Mouse (Mus musculus) MEL (cell line): ENCODE data around the gene Sbk1.

Experiments
- CHD1 ChIP-seq: IDR thresholded peaks from 2 replicates; pipeline ENCODE4 v1.6.1; 2012; ENCODE audit warnings: low read depth, mild to moderate bottlenecking, inconsistent platforms, low read length, improper control_type of control experiment
- CHD2 ChIP-seq: IDR thresholded peaks from 2 replicates; pipeline ENCODE4 v1.6.1; 2011; ENCODE audit warnings: low read length, improper control_type of control experiment
- CTCF ChIP-seq, 3 experiments: IDR thresholded peaks in 2 of 3; conservative IDR thresholded peaks in 1 of 3; 2 replicates each; pipeline ENCODE4 v1.5.1; 2011 to 2012; ENCODE audit warnings: low read length in 3 of 3, low read depth in 2 of 3, mild to moderate bottlenecking in 2 of 3, improper control_type of control experiment in 1 of 3, inconsistent platforms in 1 of 3, mixed read lengths in 1 of 3, moderate library complexity in 1 of 3; ENCODE audit not compliant: control insufficient read depth in 1 of 3, insufficient read depth in 1 of 3, poor library complexity in 1 of 3, severe bottlenecking in 1 of 3
- HCFC1 ChIP-seq: IDR thresholded peaks from 2 replicates; pipeline ENCODE4 v1.6.1; 2012; ENCODE audit warnings: low read depth, mild to moderate bottlenecking, inconsistent platforms, low read length, improper control_type of control experiment, moderate library complexity
- MAX ChIP-seq: IDR thresholded peaks from 2 replicates; pipeline ENCODE4 v1.6.1; 2011; ENCODE audit warnings: low read length, improper control_type of control experiment
- POLR2A ChIP-seq, 2 experiments: IDR thresholded peaks; 2 replicates each; pipeline ENCODE4 v1.6.1; 2011 to 2012; ENCODE audit warnings: low read length in 2 of 2, mild to moderate bottlenecking in 2 of 2, control low read depth in 1 of 2, improper control_type of control experiment in 1 of 2, low read depth in 1 of 2, moderate library complexity in 1 of 2; ENCODE audit not compliant: control insufficient read depth in 1 of 2, insufficient read depth in 1 of 2, poor library complexity in 1 of 2
- SIN3A ChIP-seq: IDR thresholded peaks from 2 replicates; pipeline ENCODE4 v1.6.1; 2012; ENCODE audit warnings: low read length, improper control_type of control experiment, inconsistent platforms
- USF1 ChIP-seq: IDR thresholded peaks from 2 replicates; pipeline ENCODE4 v1.6.1; 2014; ENCODE audit warnings: low read depth, mild to moderate bottlenecking, inconsistent platforms, low read length, improper control_type of control experiment, moderate library complexity
- USF2 ChIP-seq, 2 experiments: IDR thresholded peaks; 2 replicates each; pipeline ENCODE4 v1.6.1; 2011 to 2012; ENCODE audit warnings: improper control_type of control experiment in 2 of 2, low read length in 2 of 2, borderline replicate concordance in 1 of 2, inconsistent platforms in 1 of 2, low read depth in 1 of 2, mild to moderate bottlenecking in 1 of 2; ENCODE audit not compliant: insufficient read depth in 1 of 2
- ZNF384 ChIP-seq: IDR thresholded peaks from 2 replicates; pipeline ENCODE4 v1.6.1; 2012; ENCODE audit warnings: low read depth, mild to moderate bottlenecking, inconsistent platforms, low read length, improper control_type of control experiment

GRCm38 (mm10) chr7:126251698-126252097 is 20.7 kb upstream of the Sbk1 start:
- TF ChIP-seq USF2 (IDR thresholded peaks at IDR 0.05; ENCODE audit: borderline replicate concordance in 1 of 2, insufficient read depth in 1 of 2, low read depth in 1 of 2, low read length in 2 of 2): no peak
- no peak for TF ChIP-seq CHD2
- no peak for TF ChIP-seq USF1
- TF ChIP-seq CHD1: no peak
- TF ChIP-seq CTCF (IDR thresholded peaks at IDR 0.05 in 2 of 3, conservative IDR thresholded peaks at IDR 0.05 in 1 of 3; ENCODE audit: control insufficient read depth in 1 of 3, insufficient read depth in 1 of 3, low read depth in 2 of 3, low read length in 3 of 3, poor library complexity in 1 of 3, severe bottlenecking in 1 of 3): no peak
- TF ChIP-seq MAX: no peak
- no peak for TF ChIP-seq SIN3A
- no peak for TF ChIP-seq POLR2A (IDR thresholded peaks at IDR 0.05; ENCODE audit: control insufficient read depth in 1 of 2, insufficient read depth in 1 of 2, low read depth in 1 of 2, low read length in 2 of 2, poor library complexity in 1 of 2)
- no peak for TF ChIP-seq HCFC1
- TF ChIP-seq ZNF384: no peak
